Mouse (Mus musculus): Measurements from ENCODE around the gene Wdr78. TPM values are rescaled to one million over a fixed set of nuclear protein-coding genes. Genes with fewer than 3 reads are reported as not detected.
A peak's percentile ranks its signal among the peaks of the same experiment; 100 is the strongest.

Wdr78 gene
- total RNA-seq (2021) = 1 to 10 TPM in 1 of 2 experiments, under 1 TPM in 1; 0.64 to 1.6 TPM

DNA sequence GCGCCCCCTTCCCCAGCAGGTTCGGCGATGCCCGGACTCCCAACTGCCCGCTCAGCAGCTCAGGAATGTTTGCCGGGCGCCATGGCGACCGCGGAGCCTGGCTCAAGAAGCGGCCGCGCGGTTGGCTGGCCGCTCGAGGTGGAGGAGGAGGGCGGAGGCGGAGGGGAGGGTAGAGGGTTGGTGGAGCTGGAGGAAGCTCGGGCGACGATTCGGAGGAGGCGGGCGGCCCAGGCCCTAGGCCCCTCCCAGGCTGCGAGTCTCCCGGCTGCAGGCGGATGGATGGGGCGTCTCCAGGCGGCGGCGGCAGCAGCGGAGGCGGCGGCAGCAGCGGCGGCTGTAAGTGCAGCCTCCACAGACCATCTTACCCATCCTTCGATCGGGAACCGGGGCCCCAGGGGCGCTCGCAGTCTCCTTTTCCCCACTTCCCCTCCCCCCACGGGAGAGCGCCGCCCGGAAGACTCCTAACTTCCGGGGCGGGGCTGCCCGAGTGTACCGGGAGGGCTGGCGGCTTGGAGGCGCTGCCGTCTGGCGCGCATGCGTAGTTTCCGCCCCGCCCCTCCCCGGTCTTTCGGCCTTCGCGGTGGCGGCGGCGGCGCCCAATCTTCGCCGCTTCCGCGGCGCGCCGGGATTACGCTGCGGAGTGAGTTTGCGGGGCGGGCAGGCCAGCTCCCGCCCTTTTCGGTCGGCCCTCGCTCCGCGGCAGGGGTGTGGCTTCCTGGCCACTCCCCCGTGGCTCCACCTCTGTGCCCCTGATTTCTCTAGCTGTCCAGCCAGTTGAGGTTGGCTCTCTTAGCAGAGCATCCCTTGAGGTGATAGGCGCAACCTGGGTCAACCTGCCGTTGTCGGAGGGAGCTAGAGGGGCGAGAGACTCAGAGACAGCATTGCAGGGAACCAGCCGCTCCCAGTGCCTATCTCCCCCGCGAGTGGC lies at the start of gene Wdr78, which contains the start of gene Mier1:
Wdr78 (minus strand) TSS at position 372 of the 928 bp plus-strand sequence.
Mier1 (plus strand) TSS at position 207 of the 928 bp plus-strand sequence.
- intact Hi-C loops (cut with DNase I) = loop anchor here (5.0 to 10.0 kb wide), 4 partner anchors 33 to 600 kb away; partner anchors contain the start of gene Oma1
- peak; percentile 94 for DNase-seq (ENCODE audit: low spot score)

GRCm38 (mm10) chr4:103158781-103159180 lies 44.4 kb upstream of the Wdr78 start:
- no peak for DNase-seq (ENCODE audit: low spot score)
- intact Hi-C loops (cut with DNase I) = no loop called here

DNA sequence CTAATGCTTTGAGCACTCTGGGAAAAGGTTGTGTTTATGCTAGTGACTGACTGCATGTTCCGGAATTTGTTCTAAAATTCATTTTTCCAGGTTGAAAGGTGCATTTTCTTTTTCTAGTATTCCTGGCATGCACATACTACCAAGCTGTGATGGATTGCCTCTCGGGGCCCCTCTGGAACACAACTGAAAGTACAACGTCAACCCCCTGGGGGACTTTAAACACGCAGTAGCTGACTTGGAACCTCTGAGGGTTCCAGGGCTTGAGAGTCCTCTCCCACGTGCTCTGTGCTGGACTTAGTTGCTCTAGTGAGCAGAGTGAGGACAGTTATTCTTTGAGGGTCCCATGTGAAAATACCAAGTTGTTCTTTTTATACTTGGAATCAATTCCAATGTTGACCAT lies 37.6 kb upstream of the Wdr78 start:
- intact Hi-C loops (cut with DNase I) = no loop called here
- DNase-seq (ENCODE audit: low spot score) = no peak

DNA sequence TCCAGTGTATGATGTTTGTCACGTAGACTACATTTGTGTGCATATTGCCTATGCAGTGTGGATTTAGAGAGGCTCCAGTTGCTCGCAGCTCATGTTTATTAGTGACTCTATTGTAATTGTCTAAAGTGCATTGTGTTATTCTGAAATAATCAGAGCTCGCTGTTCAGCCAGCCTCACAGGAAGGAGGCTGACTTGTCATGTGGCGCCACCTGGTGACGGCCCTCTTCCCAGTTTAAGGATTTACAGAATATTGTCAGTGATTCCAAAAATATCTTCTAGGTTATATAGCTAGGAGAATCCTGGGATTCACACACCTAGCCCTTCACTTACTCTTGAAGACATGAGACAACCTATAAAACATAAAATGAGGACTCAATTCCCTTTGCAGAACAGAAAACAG lies 32.0 kb upstream of the Wdr78 start:
- intact Hi-C loops (cut with DNase I) = loop anchor here (1.0 to 10.0 kb wide), 3 partner anchors 34 to 198 kb away; partner anchors contain the start of genes Mier1 and Wdr78
- DNase-seq (ENCODE audit: low spot score) = peak; percentile 12

GRCm38 (mm10) chr4:103136946-103137345 lies 22.6 kb upstream of the Wdr78 start:
- DNase-seq (ENCODE audit: low spot score) = no peak
- intact Hi-C loops (cut with DNase I) = no loop called here

- DNase-seq (ENCODE audit: low spot score) = no peak
Observed at GRCm38 (mm10) chr4:103126533-103126932, 12.2 kb upstream of the Wdr78 start.

DNA sequence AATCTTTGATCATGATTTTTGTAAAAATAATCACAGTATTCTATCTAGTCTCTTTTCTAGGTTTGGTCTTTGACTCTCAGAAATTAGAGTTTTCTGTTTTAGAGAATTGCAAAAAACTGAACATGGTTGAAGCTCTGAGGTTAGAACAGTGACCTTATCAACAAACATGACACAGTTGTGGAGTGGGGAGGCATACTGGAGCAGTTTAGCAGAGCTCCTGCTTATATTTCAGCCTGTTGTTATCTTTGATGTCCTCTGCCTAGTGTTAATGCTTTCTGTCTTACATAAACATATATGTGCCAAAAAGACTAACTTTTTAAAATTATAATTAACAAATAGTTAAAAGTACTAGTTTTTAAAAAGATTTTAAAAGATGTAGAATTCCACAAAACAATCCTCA lies 9.3 kb upstream of the Wdr78 start:
- intact Hi-C loops (cut with DNase I) = loop anchor here (2.0 to 10.0 kb wide), 2 partner anchors 17 to 1759 kb away; no protein-coding TSS in a partner anchor
- no peak for DNase-seq (ENCODE audit: low spot score)

More at GRCm38 (mm10) chr4:103126533-103126932, 12.2 kb upstream of the Wdr78 start:
- intact Hi-C loops (cut with DNase I) = loop anchor here (10.0 kb wide), 1 partner anchor 1762 kb away; no protein-coding TSS in a partner anchor

GRCm38 (mm10) chr4:103123086-103123485 lies 8.7 kb upstream of the Wdr78 start:
- DNase-seq (ENCODE audit: low spot score) = no peak
- intact Hi-C loops (cut with DNase I) = loop anchor here (2.0 to 10.0 kb wide), 2 partner anchors 18 to 1758 kb away; no protein-coding TSS in a partner anchor

GRCm38 (mm10) chr4:103120874-103121389 lies 6.6 kb upstream of the Wdr78 start:
- DNase-seq (ENCODE audit: low spot score) = no peak
- intact Hi-C loops (cut with DNase I) = loop anchor here (10.0 kb wide), 1 partner anchor 1756 kb away; no protein-coding TSS in a partner anchor

DNA sequence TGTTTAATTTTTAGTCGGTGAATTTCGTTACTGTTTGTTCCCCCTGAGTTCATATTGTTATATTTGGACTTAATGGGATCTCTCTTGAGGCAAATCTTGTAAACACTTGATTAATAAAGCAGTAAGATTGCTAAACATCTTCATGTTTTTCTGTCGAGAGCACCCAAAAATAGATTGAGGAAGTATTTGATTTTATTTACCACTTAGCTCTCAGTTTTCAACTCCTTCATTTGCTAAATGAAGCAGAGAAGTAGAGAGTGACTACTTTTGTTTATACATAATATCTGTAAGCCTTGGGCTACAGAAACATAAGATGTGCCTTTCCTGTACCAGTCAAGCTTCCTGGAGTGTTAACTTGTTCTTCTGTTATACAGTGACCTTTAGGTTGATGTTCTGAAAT lies 6.0 kb upstream of the Wdr78 start:
- DNase-seq (ENCODE audit: low spot score) = no peak
- intact Hi-C loops (cut with DNase I) = loop anchor here (10.0 kb wide), 1 partner anchor 1756 kb away; no protein-coding TSS in a partner anchor

GRCm38 (mm10) chr4:103120028-103120384 lies 5.7 kb upstream of the Wdr78 start:
- DNase-seq (ENCODE audit: low spot score) = no peak
- intact Hi-C loops (cut with DNase I) = loop anchor here (10.0 kb wide), 1 partner anchor 1755 kb away; no protein-coding TSS in a partner anchor

DNA sequence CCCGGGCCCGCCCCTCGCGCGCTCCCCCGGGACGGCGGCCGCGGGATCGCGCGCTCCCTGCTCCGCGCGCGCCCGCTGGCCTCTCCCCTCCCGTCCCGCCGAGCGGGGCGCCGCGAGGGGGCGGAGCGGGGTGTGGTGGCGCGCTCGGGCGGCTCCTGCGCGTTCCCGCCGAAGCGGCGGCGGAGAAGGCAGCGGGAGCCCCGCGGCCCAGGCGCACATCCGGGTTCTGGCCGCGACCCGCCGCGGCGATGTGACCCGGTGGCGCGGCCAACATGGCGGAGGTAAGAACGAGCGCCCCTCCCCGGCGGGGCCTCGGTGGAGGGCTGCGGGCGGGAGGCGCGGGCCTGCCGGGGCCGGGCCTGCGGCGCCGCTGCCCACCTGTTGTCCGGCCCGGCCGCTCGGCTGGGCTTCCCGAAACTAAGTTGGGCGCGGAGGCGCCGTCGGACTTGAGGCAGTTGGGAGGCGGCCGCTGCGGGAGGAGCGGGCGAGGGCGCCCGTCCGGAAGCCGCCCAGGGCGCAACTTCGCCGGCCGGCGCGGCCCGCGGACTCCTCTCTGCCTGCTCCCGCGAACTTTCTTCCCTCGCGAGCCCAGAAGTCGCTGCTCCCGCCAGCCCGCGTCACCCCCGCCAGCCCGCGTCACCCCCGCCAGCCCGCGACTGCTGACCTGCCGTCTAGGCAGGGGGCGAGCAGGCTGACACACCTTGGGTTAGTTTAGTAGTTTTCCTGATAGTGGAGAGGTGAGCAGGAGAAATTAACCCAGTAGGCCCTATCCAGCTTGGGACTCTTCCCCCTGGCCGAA lies 5.1 kb upstream of the Wdr78 start:
- peak; percentile 83 for DNase-seq (ENCODE audit: low spot score)
- intact Hi-C loops (cut with DNase I) = loop anchor here (5.0 to 10.0 kb wide), 4 partner anchors 93 to 1755 kb away; partner anchors contain the start of gene Oma1

DNA sequence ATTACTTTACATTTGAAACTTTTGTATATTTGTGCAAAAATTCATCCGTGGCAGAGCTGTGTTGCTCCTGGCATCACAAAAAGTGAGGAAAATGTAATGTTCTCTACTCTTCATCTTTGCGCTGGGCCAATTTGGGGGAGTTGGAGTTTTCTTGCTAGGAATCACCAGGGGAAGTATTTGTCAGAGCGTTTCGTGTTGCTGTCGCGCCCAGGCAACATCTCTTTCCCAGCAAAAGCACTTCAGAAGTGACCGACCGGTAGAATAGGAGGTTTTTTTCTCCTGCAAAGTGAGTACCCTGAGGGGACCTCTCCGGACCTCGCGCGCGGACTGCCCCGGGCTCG lies 4.5 kb upstream of the Wdr78 start:
- DNase-seq (ENCODE audit: low spot score) = no peak
- intact Hi-C loops (cut with DNase I) = loop anchor here (5.0 to 10.0 kb wide), 3 partner anchors 93 to 604 kb away; partner anchors contain the start of gene Oma1

DNA sequence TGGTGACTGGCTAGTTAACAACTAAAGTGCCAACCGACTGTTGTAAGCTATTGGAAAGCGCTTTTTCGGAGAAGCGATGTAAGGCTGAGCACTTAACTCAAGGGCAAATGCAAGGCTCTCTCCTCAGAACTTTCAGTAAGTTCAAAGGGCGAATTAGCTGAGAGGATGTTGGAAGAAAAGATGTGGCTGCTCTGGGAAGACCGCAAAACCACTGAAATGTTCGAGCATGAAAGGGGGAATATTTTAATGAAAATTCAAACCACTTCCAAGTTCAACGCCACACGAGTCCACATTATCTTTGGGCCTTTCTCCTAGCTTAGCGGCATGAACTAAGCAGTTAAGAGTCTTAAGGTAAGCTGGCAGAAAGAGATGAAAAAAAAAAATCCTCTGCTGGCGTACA lies 953 bp downstream of the Wdr78 start:
- no peak for DNase-seq (ENCODE audit: low spot score)
- intact Hi-C loops (cut with DNase I) = loop anchor here (5.0 to 10.0 kb wide), 2 partner anchors 34 to 599 kb away; no protein-coding TSS in a partner anchor

- intact Hi-C loops (cut with DNase I) = loop anchor here (5.0 to 10.0 kb wide), 2 partner anchors 35 to 598 kb away; no protein-coding TSS in a partner anchor
- DNase-seq (ENCODE audit: low spot score) = no peak
Observed at GRCm38 (mm10) chr4:103112651-103113050, 1.7 kb downstream of the Wdr78 start.

DNA sequence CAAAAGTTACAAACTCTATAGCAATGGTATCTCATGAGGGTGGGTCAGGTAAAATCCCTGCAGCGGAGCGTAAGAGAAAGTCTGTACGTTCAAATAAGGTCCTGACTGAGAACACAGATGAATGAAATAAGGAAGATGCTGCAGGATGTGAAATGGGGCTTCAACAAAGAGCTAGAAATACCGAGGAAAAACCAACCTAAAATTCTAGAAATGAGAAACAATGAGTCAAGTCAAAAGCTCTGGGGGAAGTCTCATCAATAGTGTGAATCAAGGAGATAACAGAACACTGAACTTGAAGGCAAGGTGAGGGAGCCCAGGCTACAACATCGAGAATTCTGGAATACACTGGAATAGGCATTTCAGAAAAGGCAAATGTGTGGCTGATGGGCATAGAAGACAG lies 15.8 kb downstream of the Wdr78 start:
- intact Hi-C loops (cut with DNase I) = no loop called here
- DNase-seq (ENCODE audit: low spot score) = no peak

DNA sequence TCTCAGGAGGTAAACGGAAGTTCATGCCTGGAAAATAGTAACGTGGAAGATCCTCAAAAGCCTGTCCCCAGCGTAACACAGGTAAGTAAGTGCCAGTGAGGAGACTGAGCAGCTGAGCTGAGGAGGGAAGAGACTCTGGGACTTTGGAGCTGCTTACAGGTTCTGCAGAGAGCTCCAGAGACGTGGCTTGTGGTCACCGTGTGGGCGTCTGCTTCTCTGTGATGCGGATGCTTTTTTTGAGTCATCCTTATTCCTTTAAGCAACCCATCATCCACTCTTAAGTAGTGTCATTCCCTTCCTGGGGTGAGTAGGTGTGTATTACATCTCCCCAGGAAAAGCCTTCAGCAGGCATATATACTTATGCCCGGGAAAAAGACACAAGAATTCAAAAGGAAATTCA lies 18.4 kb downstream of the Wdr78 start:
- DNase-seq (ENCODE audit: low spot score) = no peak
- intact Hi-C loops (cut with DNase I) = no loop called here

- no peak for DNase-seq (ENCODE audit: low spot score)
- intact Hi-C loops (cut with DNase I) = no loop called here
Observed at GRCm38 (mm10) chr4:103085237-103085636, 29.1 kb downstream of the Wdr78 start.

GRCm38 (mm10) chr4:103070631-103071030 lies 43.7 kb downstream of the Wdr78 start:
- DNase-seq (ENCODE audit: low spot score) = no peak
- intact Hi-C loops (cut with DNase I) = no loop called here
